Mouse (Mus musculus) stomach, embryonic 14.5 days (tissue): ENCODE measurements around the gene Itga8. TPM values are rescaled to one million over a fixed set of nuclear protein-coding genes. Genes with fewer than 3 reads are reported as not detected.
A peak's percentile ranks its signal among the peaks of the same experiment; 100 is the strongest.

Experiments used
- ATAC-seq: fragments of 200-750 bp; cut with Nextera tagmentation; 2 replicates; pipeline ENCODE4 v1.8.0; 2017; ENCODE audit warnings: low read depth, moderate TSS enrichment; ENCODE audit not compliant: insufficient number of reproducible peaks, insufficient read depth, low FRiP score
- H3K27ac ChIP-seq: fragments of 300-500 bp; sonication (generic); 2 replicates; pipeline ENCODE4 v1.5.1; 2014; ENCODE audit warnings: mild to moderate bottlenecking, low read length, moderate library complexity, mixed read lengths
- H3K27me3 ChIP-seq: fragments of 300-500 bp; sonication (generic); 2 replicates; pipeline ENCODE4 v1.6.1; 2014; ENCODE audit warnings: low read length, control low read depth, mixed read lengths; ENCODE audit not compliant: control insufficient read depth, insufficient read depth
- H3K36me3 ChIP-seq: fragments of 300-500 bp; sonication (generic); 2 replicates; pipeline ENCODE4 v1.6.1; 2014; ENCODE audit warnings: mild to moderate bottlenecking, control low read depth, low read length, moderate library complexity, mixed read lengths; ENCODE audit not compliant: control insufficient read depth, insufficient read depth
- H3K4me1 ChIP-seq: fragments of 300-500 bp; sonication (generic); 2 replicates; pipeline ENCODE4 v1.6.1; 2014; ENCODE audit warnings: low read length, control low read depth, mixed read lengths; ENCODE audit not compliant: control insufficient read depth, insufficient read depth
- H3K4me2 ChIP-seq: fragments of 300-500 bp; sonication (generic); replicated peaks from 2 replicates; pipeline ENCODE4 v1.6.1; 2014; ENCODE audit warnings: low read depth, low read length, control low read depth
- H3K4me3 ChIP-seq: fragments of 300-500 bp; sonication (generic); 2 replicates; pipeline ENCODE4 v1.5.1; 2014; ENCODE audit warnings: low read depth, low read length, control low read depth
- H3K9ac ChIP-seq: fragments of 300-500 bp; sonication (generic); replicated peaks from 2 replicates; pipeline ENCODE4 v1.6.1; 2014; ENCODE audit warnings: low read depth, mild to moderate bottlenecking, control low read depth, low read length, moderate library complexity, mixed read lengths
- H3K9me3 ChIP-seq: fragments of 300-500 bp; sonication (generic); 2 replicates; pipeline ENCODE4 v1.6.1; 2016; ENCODE audit warnings: low read depth, low read length, control low read depth; ENCODE audit not compliant: control insufficient read depth
- WGBS: fragments of 180-500 bp; shearing (Covaris S2); extraction: QIAGEN DNeasy Blood & Tissue Kit; methylation state at CpG from one replicate; pipeline ENCODE4 v1.1.7; 2014; 5-methylcytosine and 5-hydroxymethylcytosine counted together
- polyA plus RNA-seq: library from polyadenylated mRNA; unstranded; fragments of >200 nt; fragmentation: Nextera tagmentation; extraction: Ambion mirVana; gene quantifications from 2 replicates; pipeline ENCODE4 v1.2.1, GENCODE M21; 2014

Gene Itga8
- polyA plus RNA-seq, 1 experiment from 2014 or later, result 26.5 TPM

GRCm38 (mm10) chr2:12138765-12139368 lies 162.9 kb downstream of the Itga8 start:
- H3K36me3 ChIP-seq, result peaks cover 3% of the 10 kb centered on the region; the same call in 1 of the 2 replicates
- H3K9me3 ChIP-seq, result no peaks in the 10 kb centered on the region
- no peak overlapping the region for H3K4me2 ChIP-seq
- H3K9ac ChIP-seq, result no peak overlapping the region
- no peak overlapping the region for H3K4me3 ChIP-seq
- H3K27ac ChIP-seq, result no peak overlapping the region
- H3K27me3 ChIP-seq, result no peaks in the 10 kb centered on the region
- ATAC-seq, result no peak
- WGBS, result 76% methylated on average over 5 of the region's 5 CpGs
- H3K4me1 ChIP-seq, result no peaks in the 10 kb centered on the region

- Histone ChIP-seq H3K4me3 (no peak overlapping the region), H3K4me1 (0 out of 2 replicates have a peak, but pooled peaks cover 3% of the 10 kb centered on the region), H3K27ac (peak overlapping the region; percentile 41; the same call in 1 of the 2 replicates), H3K27me3 (no peaks in the 10 kb centered on the region), H3K9ac (no peak overlapping the region), H3K36me3 (no peaks in the 10 kb centered on the region; the same call in 1 of the 2 replicates), H3K9me3 (no peaks in the 10 kb centered on the region), H3K4me2 (no peak overlapping the region)
- ATAC-seq, result peak; percentile 42; the same call in 1 of the 2 replicates
Observed at GRCm38 (mm10) chr2:12126580-12126979, 175.1 kb downstream of the Itga8 start.

- Histone ChIP-seq H3K9ac (no peak overlapping the region), H3K4me2 (no peak overlapping the region), H3K36me3 (no peaks in the 10 kb centered on the region; the same call in 1 of the 2 replicates), H3K27me3 (no peaks in the 10 kb centered on the region), H3K9me3 (no peaks in the 10 kb centered on the region), H3K4me3 (no peak overlapping the region), H3K4me1 (no peaks in the 10 kb centered on the region), H3K27ac (no peak overlapping the region)
- 48% methylated on average over 2 of the region's 2 CpGs for WGBS
- ATAC-seq, result no peak
Observed at GRCm38 (mm10) chr2:12115479-12115878, 186.2 kb downstream of the Itga8 start.

- no peak for ATAC-seq
- WGBS, result 48% methylated on average over 3 of the region's 3 CpGs
- no peaks in the 10 kb centered on the region for H3K27me3 ChIP-seq
- H3K4me2 ChIP-seq, result no peak overlapping the region
- H3K36me3 ChIP-seq, result no peaks in the 10 kb centered on the region; the same call in 1 of the 2 replicates
- no peaks in the 10 kb centered on the region for H3K9me3 ChIP-seq
- H3K9ac ChIP-seq, result no peak overlapping the region
- no peak overlapping the region for H3K4me3 ChIP-seq
- peaks cover 6% of the 10 kb centered on the region; the same call in 1 of the 2 replicates for H3K4me1 ChIP-seq
- no peak overlapping the region for H3K27ac ChIP-seq
Observed at GRCm38 (mm10) chr2:12109306-12109705, 192.4 kb downstream of the Itga8 start.

GRCm38 (mm10) chr2:12108306-12108705 lies 193.4 kb downstream of the Itga8 start:
- 77% methylated on average over 2 of the region's 2 CpGs for WGBS

GRCm38 (mm10) chr2:12107265-12107664 lies 194.5 kb downstream of the Itga8 start:
- Histone ChIP-seq H3K4me3 (no peak overlapping the region), H3K36me3 (no peaks in the 10 kb centered on the region; the same call in 1 of the 2 replicates), H3K9ac (no peak overlapping the region), H3K4me1 (peaks cover 6% of the 10 kb centered on the region; the same call in 1 of the 2 replicates), H3K9me3 (no peaks in the 10 kb centered on the region), H3K27ac (0 out of 2 replicates have a peak overlapping the region, but pooled peaks have one; percentile 23), H3K4me2 (no peak overlapping the region), H3K27me3 (no peaks in the 10 kb centered on the region)
- 34% methylated on average over 2 of the region's 2 CpGs for WGBS
- ATAC-seq, result no peak

More at GRCm38 (mm10) chr2:12108306-12108705, 193.4 kb downstream of the Itga8 start:
- Histone ChIP-seq H3K4me3 (no peak overlapping the region), H3K27me3 (no peaks in the 10 kb centered on the region), H3K4me1 (peaks cover 6% of the 10 kb centered on the region; the same call in 1 of the 2 replicates), H3K9ac (no peak overlapping the region), H3K36me3 (no peaks in the 10 kb centered on the region; the same call in 1 of the 2 replicates), H3K9me3 (no peaks in the 10 kb centered on the region), H3K4me2 (no peak overlapping the region), H3K27ac (no peak overlapping the region)
- ATAC-seq, result no peak

GRCm38 (mm10) chr2:12103183-12103582 lies 198.5 kb downstream of the Itga8 start:
- Histone ChIP-seq H3K36me3 (no peaks in the 10 kb centered on the region), H3K4me1 (peaks cover 6% of the 10 kb centered on the region; the same call in 1 of the 2 replicates), H3K27me3 (no peaks in the 10 kb centered on the region), H3K4me3 (no peak overlapping the region), H3K9me3 (no peaks in the 10 kb centered on the region), H3K4me2 (no peak overlapping the region), H3K9ac (no peak overlapping the region), H3K27ac (no peak overlapping the region)
- no peak for ATAC-seq
- 69% methylated on average over 1 of the region's 1 CpGs for WGBS

GRCm38 (mm10) chr2:12092203-12092984 lies 209.3 kb downstream of the Itga8 start:
- H3K27ac ChIP-seq, result no peak overlapping the region
- 46% methylated on average over 7 of the region's 7 CpGs for WGBS
- ATAC-seq, result no peak

More at GRCm38 (mm10) chr2:12092203-12092984, 209.3 kb downstream of the Itga8 start:
- H3K9me3 ChIP-seq, result no peaks in the 10 kb centered on the region
- no peak overlapping the region for H3K4me3 ChIP-seq
- H3K36me3 ChIP-seq, result no peaks in the 10 kb centered on the region
- no peaks in the 10 kb centered on the region for H3K27me3 ChIP-seq
- no peaks in the 10 kb centered on the region for H3K4me1 ChIP-seq
- H3K4me2 ChIP-seq, result no peak overlapping the region
- no peak overlapping the region for H3K9ac ChIP-seq
